Mouse (Mus musculus) liver, adult 2 months (tissue): ENCODE results near the gene Crocc2.

ENCODE experiments used
- CTCF ChIP-seq: fragments of 200-500 bp; IDR thresholded peaks from 2 replicates; pipeline ENCODE4 v1.5.1; 2011; ENCODE audit warnings: low read depth, low read length, control low read depth
- POLR2A ChIP-seq: fragments of 200-500 bp; IDR thresholded peaks from 2 replicates; pipeline ENCODE4 v1.6.1; 2011; ENCODE audit warnings: low read length, control low read depth; ENCODE audit not compliant: insufficient read depth; ENCODE audit errors: extremely low read depth

DNA sequence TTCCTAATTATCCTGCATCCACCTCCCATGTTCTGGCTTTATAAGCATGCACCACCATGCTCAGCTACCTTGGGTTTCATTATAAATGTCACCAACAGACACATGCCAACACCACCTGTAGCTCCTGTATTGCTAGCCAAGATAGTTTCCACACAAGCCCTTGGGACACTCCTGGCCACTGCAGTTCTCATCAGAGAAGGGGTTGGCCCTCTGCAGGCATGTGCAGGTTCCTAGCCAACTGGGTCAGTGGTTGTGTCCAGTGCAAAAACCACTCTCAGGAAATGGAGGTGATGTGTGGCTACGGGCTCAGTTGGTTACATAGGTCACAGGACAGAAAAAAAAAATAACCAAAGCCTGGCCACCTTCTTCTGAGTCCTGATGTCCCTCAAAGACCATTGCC is 25.7 kb upstream of the Crocc2 start:
- TF ChIP-seq CTCF (no peak), POLR2A (no peak)
